Mouse (Mus musculus): Measurements from ENCODE around the gene Etv3.

DNA sequence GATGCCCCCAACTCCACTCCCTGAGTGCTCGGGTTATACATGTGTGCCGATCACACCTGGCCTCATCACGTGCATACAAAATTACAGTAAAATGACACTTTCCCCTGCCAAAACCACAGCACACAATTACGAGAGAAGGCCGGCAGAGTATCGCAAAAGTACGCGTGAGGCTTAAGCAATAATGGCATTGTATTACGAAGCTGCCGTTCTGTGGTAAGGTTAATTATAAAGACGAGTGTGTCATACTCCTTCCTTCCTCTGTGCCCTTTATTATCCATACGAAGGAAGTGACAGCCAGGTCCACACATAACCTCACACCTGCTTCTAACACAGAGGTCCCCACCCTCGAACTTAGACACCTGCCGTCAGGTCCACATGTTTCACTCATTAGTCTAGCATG lies 42.3 kb downstream of the Etv3 start:
- TF ChIP-seq CTCF (IDR thresholded peaks at IDR 0.05; ENCODE audit: control insufficient read depth, insufficient read depth, low read length) (no peak), POLR2A (IDR thresholded peaks at IDR 0.05; ENCODE audit: borderline replicate concordance, control insufficient read depth, low read depth, low read length) (no peak)
